ENCODE assay signal across 12 mouse cellular contexts in genomic region chr14:25123541-25124337, GRCm38 (mm10).
A peak's percentile ranks its signal among the peaks of the same experiment; 100 is the strongest.
DNase-seq lines count a peak whose midpoint lies in the region; ATAC-seq and TF ChIP-seq lines count a peak whose summit lies in the region.
"Had no signal": no experiment of that assay in that cellular context is flagged by ENCODE, and none has a peak within 500 bp of the region (broad histone marks: within the 10 kb centered on the region; RNA-seq: fewer than 3 reads in every experiment).

No protein-coding gene starts in this region.

- WGBS in hindbrain, embryonic 12.5 days = 40% methylated on average over 18 of the region's 18 CpGs
- 34% methylated on average over 18 of the region's 18 CpGs for WGBS in midbrain, embryonic 14.5 days

- H3K27ac ChIP-seq in CH12.LX (ENCODE audit: insufficient read depth, low read depth) = no peak overlapping the region
- peak overlapping the region; percentile 77 for H3K27ac ChIP-seq in hindbrain, embryonic 12.5 days
- H3K27ac ChIP-seq in midbrain, embryonic 14.5 days (replicated peaks; ENCODE audit: low read depth, low read length) = peak overlapping the region; percentile 71
- H3K27ac ChIP-seq: heart, embryonic 13.5 days had no signal

- no peak overlapping the region for H3K9ac ChIP-seq in CH12.LX (ENCODE audit: insufficient read depth, low read depth)
- 0 out of 2 replicates have a peak overlapping the region, but pooled peaks have one; percentile 18 for H3K9ac ChIP-seq in hindbrain, embryonic 12.5 days
- peak overlapping the region; percentile 20; the same call in 1 of the 2 replicates for H3K9ac ChIP-seq in midbrain, embryonic 14.5 days (replicated peaks; ENCODE audit: low read length)
- H3K9ac ChIP-seq: heart, embryonic 13.5 days had no signal

- peaks cover 4% of the 10 kb centered on the region for H3K27me3 ChIP-seq in CH12.LX (replicated peaks)
- no peaks in the 10 kb centered on the region for H3K27me3 ChIP-seq in hindbrain, embryonic 12.5 days
- no peaks in the 10 kb centered on the region for H3K27me3 ChIP-seq in midbrain, embryonic 14.5 days (ENCODE audit: control insufficient read depth, insufficient read depth, low read length)
- H3K27me3 ChIP-seq: heart, embryonic 13.5 days had no signal

- H3K9me3 ChIP-seq in CH12.LX (replicated peaks; ENCODE audit: low read length) = no peaks in the 10 kb centered on the region
- H3K9me3 ChIP-seq in hindbrain, embryonic 12.5 days (replicated peaks) = no peaks in the 10 kb centered on the region
- H3K9me3 ChIP-seq in midbrain, embryonic 14.5 days (ENCODE audit: control insufficient read depth, low read length) = no peaks in the 10 kb centered on the region
- H3K9me3 ChIP-seq: heart, embryonic 13.5 days had no signal

- no peaks in the 10 kb centered on the region for H3K36me3 ChIP-seq in CH12.LX (replicated peaks in 1 of 2; ENCODE audit: control insufficient read depth in 1 of 2, insufficient read depth in 1 of 2, low read length in 1 of 2)
- H3K36me3 ChIP-seq in hindbrain, embryonic 12.5 days = no peaks in the 10 kb centered on the region
- no peaks in the 10 kb centered on the region for H3K36me3 ChIP-seq in midbrain, embryonic 14.5 days (ENCODE audit: control insufficient read depth, insufficient read depth, low read length)
- H3K36me3 ChIP-seq: heart, embryonic 13.5 days had no signal

- ATAC-seq in hindbrain, embryonic 12.5 days (ENCODE audit: low FRiP score) = peak; percentile 33
- peak; percentile 9; the same call in 1 of the 2 replicates for ATAC-seq in midbrain, embryonic 14.5 days (ENCODE audit: low FRiP score, low TSS enrichment)
- no peak for ATAC-seq in monocyte, adult 5-6 weeks (replicated peaks; ENCODE audit: insufficient number of reproducible peaks, low FRiP score, low TSS enrichment, poor library complexity, severe bottlenecking)
- ATAC-seq in activated CD4-positive, CD25-positive, alpha-beta regulatory T cell, adult 4 months = no peak

- no peaks in the 10 kb centered on the region; the same call in 1 of the 2 replicates for H3K79me2 ChIP-seq in CH12.LX (replicated peaks; ENCODE audit: control insufficient read depth, extremely low read depth, insufficient read depth, poor library complexity, severe bottlenecking)

- H3K4me3 ChIP-seq in CH12.LX (replicated peaks in 1 of 3; ENCODE audit: low read depth in 2 of 3, low read length in 2 of 3, poor library complexity in 1 of 3) = no peak overlapping the region
- H3K4me3 ChIP-seq in hindbrain, embryonic 12.5 days = no peak overlapping the region
- H3K4me3 ChIP-seq in midbrain, embryonic 14.5 days (replicated peaks; ENCODE audit: low read depth, low read length) = no peak overlapping the region
- H3K4me3 ChIP-seq: heart, embryonic 13.5 days; myocyte had no signal

- dilution Hi-C loops in CH12.LX (cut with MboI; ENCODE audit: extremely low pct_ligation_motif_present, extremely low pct_unique_long_range_greater_than_20kb, low sequenced_read_pairs) = no loop called here

- in situ Hi-C loops in CH12.LX (cut with MboI; ENCODE audit: low pct_ligation_motif_present, low pct_unique_long_range_greater_than_20kb, low sequenced_read_pairs) = loop anchor here (10.0 to 25.0 kb wide), 2 partner anchors 431 to 564 kb away; partner anchors contain the start of gene Ppif

- TF ChIP-seq CTCF in CH12.LX (conservative IDR thresholded peaks at IDR 0.05 in 1 of 2, IDR thresholded peaks at IDR 0.05 in 1 of 2; ENCODE audit: low read depth in 2 of 2, low read length in 2 of 2) = no peak

- TF ChIP-seq RAD21 in CH12.LX (IDR thresholded peaks at IDR 0.05; ENCODE audit: low read depth, low read length) = peak; percentile 5

- no peak for TF ChIP-seq POLR2A in CH12.LX (IDR thresholded peaks at IDR 0.05; ENCODE audit: low read depth, low read length)

- peak; percentile 5 for DNase-seq in CH12.LX (ENCODE audit: extremely low read depth)
- DNase-seq in brain, adult 2 months (ENCODE audit: low read depth, low spot score) = peak; percentile 31
- DNase-seq in midbrain, embryonic 14.5 days = peak; percentile 56
- no peak for DNase-seq in spleen, postnatal 14 days (ENCODE audit: low spot score in 2 of 2)
- DNase-seq: cerebellum, adult 2 months; kidney, adult 8-10 months; spleen, adult 18-20 months had no signal

- no peaks in the 10 kb centered on the region for H3K4me1 ChIP-seq in CH12.LX (ENCODE audit: control insufficient read depth in 1 of 2, insufficient read depth in 2 of 2)
- peaks cover 43% of the 10 kb centered on the region for H3K4me1 ChIP-seq in hindbrain, embryonic 12.5 days
- H3K4me1 ChIP-seq in midbrain, embryonic 14.5 days (ENCODE audit: control insufficient read depth, insufficient read depth, low read length) = peaks cover 46% of the 10 kb centered on the region
- H3K4me1 ChIP-seq: heart, embryonic 13.5 days had no signal

- no peak for TF ChIP-seq EP300 in CH12.LX (IDR thresholded peaks at IDR 0.05; ENCODE audit: low read length)

- no peak overlapping the region for H3K4me2 ChIP-seq in CH12.LX (ENCODE audit: insufficient read depth, low read depth, poor library complexity, severe bottlenecking)
- no peak overlapping the region for H3K4me2 ChIP-seq in hindbrain, embryonic 12.5 days (replicated peaks)
- H3K4me2 ChIP-seq in midbrain, embryonic 14.5 days (ENCODE audit: low read length) = no peak overlapping the region
- H3K4me2 ChIP-seq: heart, embryonic 13.5 days had no signal

TF ChIP-seq in CH12.LX, 34 proteins besides CTCF, POLR2A, EP300 and RAD21:
- TF ChIP-seq NRF1 (IDR thresholded peaks at IDR 0.05; ENCODE audit: low read depth, low read length) = no peak
- TF ChIP-seq NELFE (IDR thresholded peaks at IDR 0.05; ENCODE audit: low read depth, low read length) = no peak
- TF ChIP-seq ZKSCAN1 (IDR thresholded peaks at IDR 0.05; ENCODE audit: borderline replicate concordance, low read depth, low read length) = no peak
- TF ChIP-seq SMC3 (IDR thresholded peaks at IDR 0.05; ENCODE audit: low read depth, low read length) = no peak
- TF ChIP-seq HCFC1 (IDR thresholded peaks at IDR 0.05; ENCODE audit: low read depth, low read length) = no peak
- no peak for TF ChIP-seq KAT2A (IDR thresholded peaks at IDR 0.05; ENCODE audit: insufficient replicate concordance, low read length)
- TF ChIP-seq MAFK (IDR thresholded peaks at IDR 0.05; ENCODE audit: insufficient replicate concordance, low read length) = no peak
- TF ChIP-seq JUN (IDR thresholded peaks at IDR 0.05; ENCODE audit: insufficient read depth, low read depth, low read length) = no peak
- TF ChIP-seq MAZ (IDR thresholded peaks at IDR 0.05; ENCODE audit: low read depth, low read length) = no peak
- no peak for TF ChIP-seq MYC (IDR thresholded peaks at IDR 0.05; ENCODE audit: low read depth, low read length)
- no peak for TF ChIP-seq USF1 (IDR thresholded peaks at IDR 0.05; ENCODE audit: low read depth, low read length)
- TF ChIP-seq ZNF384 (IDR thresholded peaks at IDR 0.05; ENCODE audit: low read depth, low read length) = no peak
- TF ChIP-seq TCF12 (IDR thresholded peaks at IDR 0.05; ENCODE audit: low read depth, low read length) = no peak
- TF ChIP-seq CHD1 (IDR thresholded peaks at IDR 0.05; ENCODE audit: low read depth, low read length) = no peak
- no peak for TF ChIP-seq E2F4 (IDR thresholded peaks at IDR 0.05; ENCODE audit: insufficient replicate concordance, low read depth, low read length)
TF ChIP-seq in CH12.LX: peak in this region for 0.

Comparison
In these comparisons a context has a peak if more than half of its experiments do, and no peak if none do; other contexts are left out.
1. DNase-seq: peak in CH12.LX (single experiment), brain, adult 2 months (single experiment) and midbrain, embryonic 14.5 days (single experiment); none in spleen, postnatal 14 days (0 of 2).
2. ATAC-seq: peak in hindbrain, embryonic 12.5 days (single experiment) and midbrain, embryonic 14.5 days (single experiment); none in monocyte, adult 5-6 weeks (single experiment) and activated CD4-positive, CD25-positive, alpha-beta regulatory T cell, adult 4 months (single experiment).